Mouse (Mus musculus): Measurements from ENCODE around the gene Pgap3. TPM values are rescaled to one million over a fixed set of nuclear protein-coding genes. Genes with fewer than 3 reads are reported as not detected.

Gene Pgap3
- polyA plus RNA-seq, 1 experiment from 2014 or later: 14.2 TPM

DNA sequence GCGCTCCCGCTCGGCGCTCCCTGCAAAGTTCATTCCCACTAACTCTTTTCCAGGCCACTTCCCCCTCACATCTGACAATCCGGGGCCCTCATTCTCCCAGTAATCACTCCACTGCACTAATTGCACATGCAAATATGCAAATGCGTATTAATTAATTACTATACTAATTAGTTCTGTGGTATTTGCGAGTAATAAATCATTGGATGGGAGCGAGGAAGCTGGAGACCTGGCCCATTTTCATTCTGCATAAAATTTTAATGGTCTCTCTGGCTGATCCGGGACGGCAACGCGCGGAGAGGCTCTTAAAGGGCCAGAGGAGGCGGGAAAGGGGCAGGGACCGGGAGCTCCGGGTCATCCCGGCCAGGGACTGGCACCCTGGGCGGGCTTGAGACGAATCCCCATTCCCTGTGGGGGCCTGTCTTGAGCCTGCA lies 61.2 kb downstream of the Pgap3 start:
- under 1% methylated on average over 19 of the region's 19 CpGs for WGBS
- H3K4me3 ChIP-seq (ENCODE audit: control insufficient read depth in 1 of 2, insufficient read depth in 1 of 2, low read depth in 1 of 2, low read length in 2 of 2): peak overlapping the region; percentile 53 to 60
- peaks cover 71% of the 10 kb centered on the region for H3K27me3 ChIP-seq (ENCODE audit: control insufficient read depth, insufficient read depth, low read length)
- H3K36me3 ChIP-seq (ENCODE audit: control insufficient read depth, insufficient read depth, low read length): no peaks in the 10 kb centered on the region
- H3K9ac ChIP-seq (ENCODE audit: low read length): peak overlapping the region; percentile 74
- H3K9me3 ChIP-seq (ENCODE audit: control insufficient read depth, low read length): no peaks in the 10 kb centered on the region
- no peak for ATAC-seq (ENCODE audit: insufficient number of reproducible peaks, insufficient read depth, low FRiP score, low read depth)
- H3K4me2 ChIP-seq (ENCODE audit: low read length): peak overlapping the region; percentile 99
- H3K27ac ChIP-seq (replicated peaks in 1 of 2; ENCODE audit: control insufficient read depth in 1 of 2, insufficient read depth in 1 of 2, low read depth in 2 of 2, low read length in 2 of 2): no peak overlapping the region
- peaks cover 9 to 24% of the 10 kb centered on the region in 2 experiments; a peak in 3 of 4 replicates for H3K4me1 ChIP-seq (ENCODE audit: control insufficient read depth in 2 of 2, insufficient read depth in 2 of 2, low read length in 2 of 2)

Other genes starting within 250 kb of the Pgap3 start
- gene Med1, start 207.2 kb downstream of the Pgap3 start, polyA plus RNA-seq (2014; fragmentation: Nextera tagmentation; extraction: Ambion mirVana): 40.2 TPM in 2 replicates
- gene Cdk12, start 197.4 kb downstream of the Pgap3 start, polyA plus RNA-seq (2014; fragmentation: Nextera tagmentation; extraction: Ambion mirVana): 9.8 and 9.9 TPM in 2 replicates
- not detected in 2 replicates for gene Neurod2, start 70.8 kb downstream of the Pgap3 start, polyA plus RNA-seq (2014; fragmentation: Nextera tagmentation; extraction: Ambion mirVana)
- 42.2 and 48.3 TPM in 2 replicates for gene Ppp1r1b, start 52.1 kb downstream of the Pgap3 start, polyA plus RNA-seq (2014; fragmentation: Nextera tagmentation; extraction: Ambion mirVana)
- 33.1 and 35.4 TPM in 2 replicates for gene Stard3, start 42.1 kb downstream of the Pgap3 start, polyA plus RNA-seq (2014; fragmentation: Nextera tagmentation; extraction: Ambion mirVana)
- 169 and 178 TPM in 2 replicates for gene Tcap, start 16.7 kb downstream of the Pgap3 start, polyA plus RNA-seq (2014; fragmentation: Nextera tagmentation; extraction: Ambion mirVana)
- gene Pnmt, start 14.0 kb downstream of the Pgap3 start, polyA plus RNA-seq (2014; fragmentation: Nextera tagmentation; extraction: Ambion mirVana): 0.70 and 0.86 TPM in 2 replicates
- 54.5 and 55.1 TPM in 2 replicates for gene Erbb2, start 12.0 kb upstream of the Pgap3 start, polyA plus RNA-seq (2014; fragmentation: Nextera tagmentation; extraction: Ambion mirVana)
- 120 and 138 TPM in 2 replicates for gene Mien1, start 38.5 kb upstream of the Pgap3 start, polyA plus RNA-seq (2014; fragmentation: Nextera tagmentation; extraction: Ambion mirVana)
- gene Grb7, start 45.9 kb upstream of the Pgap3 start, polyA plus RNA-seq (2014; fragmentation: Nextera tagmentation; extraction: Ambion mirVana): 0.50 TPM in 1 of 2 replicates, not detected in the other
- 0.19 TPM in 1 of 2 replicates, not detected in the other for gene Ikzf3, start 145.5 kb upstream of the Pgap3 start, polyA plus RNA-seq (2014; fragmentation: Nextera tagmentation; extraction: Ambion mirVana)
- 0.16 and 0.47 TPM in 2 replicates for gene Zpbp2, start 150.6 kb upstream of the Pgap3 start, polyA plus RNA-seq (2014; fragmentation: Nextera tagmentation; extraction: Ambion mirVana)
- gene Ormdl3, start 186.9 kb upstream of the Pgap3 start, polyA plus RNA-seq (2014; fragmentation: Nextera tagmentation; extraction: Ambion mirVana): 9.4 and 11.3 TPM in 2 replicates
- gene Lrrc3c, start 197.8 kb upstream of the Pgap3 start, polyA plus RNA-seq (2014; fragmentation: Nextera tagmentation; extraction: Ambion mirVana): not detected in 2 replicates
- gene Gm12355, start 225.2 kb upstream of the Pgap3 start, polyA plus RNA-seq (2014; fragmentation: Nextera tagmentation; extraction: Ambion mirVana): 0.68 TPM in 1 of 2 replicates, not detected in the other
- gene Gsdma3, start 225.9 kb upstream of the Pgap3 start, polyA plus RNA-seq (2014; fragmentation: Nextera tagmentation; extraction: Ambion mirVana): not detected in 2 replicates
- not detected in 2 replicates for gene Gsdma2, start 246.3 kb upstream of the Pgap3 start, polyA plus RNA-seq (2014; fragmentation: Nextera tagmentation; extraction: Ambion mirVana)